Mouse (Mus musculus) forebrain, embryonic 16.5 days (tissue): ENCODE measurements around the gene Lama5. TPM values are rescaled to one million over a fixed set of nuclear protein-coding genes. Genes with fewer than 3 reads are reported as not detected.
A peak's percentile ranks its signal among the peaks of the same experiment; 100 is the strongest.

Source experiments
- ATAC-seq: fragments of 200-750 bp; cut with Nextera tagmentation; 2 replicates; pipeline ENCODE4 v1.8.0; 2017; ENCODE audit warnings: mild to moderate bottlenecking, moderate library complexity
- H3K27ac ChIP-seq: fragments of 300-500 bp; sonication (generic); 2 replicates; pipeline ENCODE4 v1.5.1; 2014; ENCODE audit warnings: low read length, control low read depth
- H3K27me3 ChIP-seq: fragments of 300-500 bp; sonication (generic); replicated peaks from 2 replicates; pipeline ENCODE4 v1.6.1; 2014; ENCODE audit warnings: low read length; ENCODE audit not compliant: control insufficient read depth, insufficient read depth
- H3K36me3 ChIP-seq: fragments of 300-500 bp; sonication (generic); 2 replicates; pipeline ENCODE4 v1.6.1; 2014; ENCODE audit not compliant: control insufficient read depth, insufficient read depth
- H3K4me1 ChIP-seq: fragments of 300-500 bp; sonication (generic); replicated peaks from 2 replicates; pipeline ENCODE4 v1.6.1; 2014; ENCODE audit warnings: low read length; ENCODE audit not compliant: control insufficient read depth, insufficient read depth
- H3K4me2 ChIP-seq: fragments of 300-500 bp; sonication (generic); 2 replicates; pipeline ENCODE4 v1.6.1; 2014; ENCODE audit warnings: mild to moderate bottlenecking, low read length, control low read depth
- H3K4me3 ChIP-seq: fragments of 300-500 bp; sonication (generic); replicated peaks from 2 replicates; pipeline ENCODE4 v1.5.1; 2014; ENCODE audit warnings: mild to moderate bottlenecking, low read length, control low read depth
- H3K9ac ChIP-seq: fragments of 300-500 bp; sonication (generic); replicated peaks from 2 replicates; pipeline ENCODE4 v1.6.1; 2014; ENCODE audit warnings: low read depth, low read length, control low read depth
- H3K9me3 ChIP-seq: fragments of 300-500 bp; sonication (generic); 2 replicates; pipeline ENCODE4 v1.6.1; 2016; ENCODE audit warnings: low read length; ENCODE audit not compliant: control insufficient read depth
- WGBS: fragments of 180-500 bp; shearing (Covaris S2); extraction: QIAGEN DNeasy Blood & Tissue Kit; methylation state at CpG from one replicate; pipeline ENCODE4 v1.1.7; 2014; 5-methylcytosine and 5-hydroxymethylcytosine counted together
- polyA plus RNA-seq: library from polyadenylated mRNA; unstranded; fragments of >200 nt; fragmentation: Nextera tagmentation; extraction: Ambion mirVana; gene quantifications from 2 replicates; pipeline ENCODE4 v1.2.1, GENCODE M21; 2015

Gene Lama5
- polyA plus RNA-seq, 1 experiment from 2014 or later: 3.2 TPM

GRCm38 (mm10) chr2:180218677-180219076, 7.0 kb downstream of the Lama5 start:
- Histone ChIP-seq H3K36me3 (no peaks in the 10 kb centered on the region), H3K4me2 (no peak overlapping the region), H3K9ac (no peak overlapping the region), H3K4me3 (no peak overlapping the region), H3K9me3 (no peaks in the 10 kb centered on the region), H3K4me1 (peaks cover 12% of the 10 kb centered on the region), H3K27ac (no peak overlapping the region), H3K27me3 (no peaks in the 10 kb centered on the region)
- WGBS: 20% methylated on average over 5 of the region's 5 CpGs
- peak; percentile 35; the same call in 1 of the 2 replicates for ATAC-seq

GRCm38 (mm10) chr2:180218241-180218640, 7.4 kb downstream of the Lama5 start:
- Histone ChIP-seq H3K9me3 (no peaks in the 10 kb centered on the region), H3K4me2 (no peak overlapping the region), H3K27ac (no peak overlapping the region), H3K36me3 (no peaks in the 10 kb centered on the region), H3K4me3 (no peak overlapping the region), H3K27me3 (no peaks in the 10 kb centered on the region), H3K9ac (no peak overlapping the region), H3K4me1 (peaks cover 12% of the 10 kb centered on the region)
- ATAC-seq: no peak
- 69% methylated on average over 3 of the region's 3 CpGs for WGBS

- Histone ChIP-seq H3K4me3 (no peak overlapping the region), H3K9ac (no peak overlapping the region), H3K36me3 (no peaks in the 10 kb centered on the region), H3K27ac (no peak overlapping the region), H3K27me3 (no peaks in the 10 kb centered on the region), H3K4me2 (no peak overlapping the region), H3K4me1 (peaks cover 12% of the 10 kb centered on the region), H3K9me3 (no peaks in the 10 kb centered on the region)
- ATAC-seq: no peak
- WGBS: 88% methylated on average over 8 of the region's 8 CpGs
Measured at GRCm38 (mm10) chr2:180217587-180217986, 8.1 kb downstream of the Lama5 start.

GRCm38 (mm10) chr2:180216921-180217320, 8.7 kb downstream of the Lama5 start:
- peaks cover 8% of the 10 kb centered on the region for H3K4me1 ChIP-seq
- H3K27ac ChIP-seq: no peak overlapping the region
- no peaks in the 10 kb centered on the region; the same call in 1 of the 2 replicates for H3K9me3 ChIP-seq
- no peak for ATAC-seq
- no peaks in the 10 kb centered on the region for H3K36me3 ChIP-seq
- no peak overlapping the region for H3K4me2 ChIP-seq
- 70% methylated on average over 5 of the region's 5 CpGs for WGBS
- no peaks in the 10 kb centered on the region for H3K27me3 ChIP-seq
- no peak overlapping the region for H3K9ac ChIP-seq
- H3K4me3 ChIP-seq: no peak overlapping the region

GRCm38 (mm10) chr2:180215951-180216350, 9.7 kb downstream of the Lama5 start:
- no peak overlapping the region for H3K9ac ChIP-seq
- WGBS: 88% methylated on average over 6 of the region's 6 CpGs
- H3K9me3 ChIP-seq: no peaks in the 10 kb centered on the region; the same call in 1 of the 2 replicates
- no peaks in the 10 kb centered on the region for H3K36me3 ChIP-seq
- H3K27me3 ChIP-seq: no peaks in the 10 kb centered on the region
- peaks cover 8% of the 10 kb centered on the region for H3K4me1 ChIP-seq
- H3K4me2 ChIP-seq: no peak overlapping the region
- no peak for ATAC-seq
- no peak overlapping the region for H3K4me3 ChIP-seq
- H3K27ac ChIP-seq: no peak overlapping the region

GRCm38 (mm10) chr2:180215011-180215461, 10.6 kb downstream of the Lama5 start:
- Histone ChIP-seq H3K27ac (no peak overlapping the region), H3K36me3 (no peaks in the 10 kb centered on the region), H3K4me1 (peaks cover 8% of the 10 kb centered on the region), H3K27me3 (no peaks in the 10 kb centered on the region), H3K9ac (no peak overlapping the region), H3K4me3 (no peak overlapping the region), H3K9me3 (no peaks in the 10 kb centered on the region; the same call in 1 of the 2 replicates), H3K4me2 (no peak overlapping the region)
- ATAC-seq: no peak
- 78% methylated on average over 8 of the region's 8 CpGs for WGBS

GRCm38 (mm10) chr2:180214352-180214978, 11.2 kb downstream of the Lama5 start:
- no peak overlapping the region for H3K9ac ChIP-seq
- ATAC-seq: no peak
- H3K4me2 ChIP-seq: no peak overlapping the region
- no peaks in the 10 kb centered on the region for H3K27me3 ChIP-seq
- H3K9me3 ChIP-seq: no peaks in the 10 kb centered on the region; the same call in 1 of the 2 replicates
- H3K36me3 ChIP-seq: no peaks in the 10 kb centered on the region
- 71% methylated on average over 4 of the region's 4 CpGs for WGBS
- H3K4me1 ChIP-seq: peaks cover 8% of the 10 kb centered on the region
- no peak overlapping the region for H3K27ac ChIP-seq
- H3K4me3 ChIP-seq: no peak overlapping the region

- Histone ChIP-seq H3K27ac (no peak overlapping the region), H3K27me3 (no peaks in the 10 kb centered on the region), H3K4me1 (peaks cover 5% of the 10 kb centered on the region), H3K9ac (no peak overlapping the region), H3K36me3 (no peaks in the 10 kb centered on the region), H3K9me3 (no peaks in the 10 kb centered on the region; the same call in 1 of the 2 replicates), H3K4me2 (no peak overlapping the region), H3K4me3 (no peak overlapping the region)
- ATAC-seq: no peak
- WGBS: 96% methylated on average over 3 of the region's 3 CpGs
Measured at GRCm38 (mm10) chr2:180212255-180212654, 13.4 kb downstream of the Lama5 start.

- H3K9me3 ChIP-seq: no peaks in the 10 kb centered on the region; the same call in 1 of the 2 replicates
- H3K27ac ChIP-seq: no peak overlapping the region
- ATAC-seq: no peak
- no peak overlapping the region for H3K4me3 ChIP-seq
- H3K4me2 ChIP-seq: no peak overlapping the region
- H3K9ac ChIP-seq: no peak overlapping the region
- no peaks in the 10 kb centered on the region for H3K36me3 ChIP-seq
- peaks cover 5% of the 10 kb centered on the region; the same call in 1 of the 2 replicates for H3K4me1 ChIP-seq
- WGBS: 60% methylated on average over 1 of the region's 1 CpGs
- no peaks in the 10 kb centered on the region for H3K27me3 ChIP-seq
Measured at GRCm38 (mm10) chr2:180208976-180209375, 16.7 kb downstream of the Lama5 start.
